Mouse (Mus musculus): ENCODE data around the gene Prpf8.

The Prpf8 gene

GRCm38 (mm10) chr11:75459751-75460102 is 26.9 kb upstream of the Prpf8 start:
- DNase-seq (ENCODE audit: low spot score) = no peak

- peak; percentile 95 for DNase-seq (ENCODE audit: low spot score)
Measured at GRCm38 (mm10) chr11:75460103-75460843, 26.3 kb upstream of the Prpf8 start.

GRCm38 (mm10) chr11:75460844-75461742 is 25.5 kb upstream of the Prpf8 start, which contains the start of gene Tlcd2:
TSS of gene Tlcd2 (plus strand) at chr11:75461715.
- DNase-seq (ENCODE audit: low spot score) = peak; percentile 100

- DNase-seq (ENCODE audit: low spot score) = no peak
Measured at GRCm38 (mm10) chr11:75461743-75462252, 24.8 kb upstream of the Prpf8 start.

GRCm38 (mm10) chr11:75462253-75462783 is 24.3 kb upstream of the Prpf8 start:
- DNase-seq (ENCODE audit: low spot score) = peak; percentile 72

- peak; percentile 90 for DNase-seq (ENCODE audit: low spot score)
Measured at GRCm38 (mm10) chr11:75462865-75463336, 23.7 kb upstream of the Prpf8 start.

GRCm38 (mm10) chr11:75463624-75464023 is 23.0 kb upstream of the Prpf8 start:
- DNase-seq (ENCODE audit: low spot score) = no peak

- no peak for DNase-seq (ENCODE audit: low spot score)
Measured at GRCm38 (mm10) chr11:75464417-75464816, 22.2 kb upstream of the Prpf8 start.

- no peak for DNase-seq (ENCODE audit: low spot score)
Measured at GRCm38 (mm10) chr11:75465051-75465450, 21.6 kb upstream of the Prpf8 start.

- DNase-seq (ENCODE audit: low spot score) = no peak
Measured at GRCm38 (mm10) chr11:75466731-75467505, 19.7 kb upstream of the Prpf8 start.

GRCm38 (mm10) chr11:75467512-75468215 is 19.0 kb upstream of the Prpf8 start:
- peak; percentile 73 for DNase-seq (ENCODE audit: low spot score)

- no peak for DNase-seq (ENCODE audit: low spot score)
Measured at GRCm38 (mm10) chr11:75468410-75468809, 18.2 kb upstream of the Prpf8 start.

GRCm38 (mm10) chr11:75469261-75469660 is 17.4 kb upstream of the Prpf8 start:
- DNase-seq (ENCODE audit: low spot score) = no peak

- DNase-seq (ENCODE audit: low spot score) = no peak
Measured at GRCm38 (mm10) chr11:75470675-75471074, 15.9 kb upstream of the Prpf8 start.

GRCm38 (mm10) chr11:75472469-75473081 is 14.0 kb upstream of the Prpf8 start:
- DNase-seq (ENCODE audit: low spot score) = no peak

GRCm38 (mm10) chr11:75473376-75473775 is 13.2 kb upstream of the Prpf8 start:
- DNase-seq (ENCODE audit: low spot score) = no peak

GRCm38 (mm10) chr11:75486192-75486591 is 424 bp upstream of the Prpf8 start:
- no peak for DNase-seq (ENCODE audit: low spot score)

GRCm38 (mm10) chr11:75487496-75487895 is 880 bp downstream of the Prpf8 start:
- no peak for DNase-seq (ENCODE audit: low spot score)

GRCm38 (mm10) chr11:75494296-75495049 is 7.9 kb downstream of the Prpf8 start:
- DNase-seq (ENCODE audit: low spot score) = no peak

GRCm38 (mm10) chr11:75498126-75498525 is 11.5 kb downstream of the Prpf8 start:
- DNase-seq (ENCODE audit: low spot score) = no peak
